Mouse (Mus musculus) kidney, adult 2 months (tissue): ENCODE measurements around the gene Tesk2.

Experiments used
- CTCF ChIP-seq: fragments of 200-500 bp; conservative IDR thresholded peaks from 2 replicates; pipeline ENCODE4 v1.5.1; 2011; ENCODE audit warnings: low read depth, mild to moderate bottlenecking, control low read depth, low read length, moderate library complexity, mixed read lengths; ENCODE audit not compliant: insufficient read depth, insufficient read length
- POLR2A ChIP-seq: fragments of 200-500 bp; IDR thresholded peaks from one replicate; pipeline ENCODE4 v1.6.1; 2011; ENCODE audit warnings: low read depth, low read length, control low read depth

GRCm38 (mm10) chr4:116703804-116704203 is 16.9 kb upstream of the Tesk2 start:
- TF ChIP-seq CTCF (peak; percentile 83), POLR2A (no peak)
